Mouse (Mus musculus): ENCODE measurements around the gene Kcnj16.

Kcnj16 gene

DNA sequence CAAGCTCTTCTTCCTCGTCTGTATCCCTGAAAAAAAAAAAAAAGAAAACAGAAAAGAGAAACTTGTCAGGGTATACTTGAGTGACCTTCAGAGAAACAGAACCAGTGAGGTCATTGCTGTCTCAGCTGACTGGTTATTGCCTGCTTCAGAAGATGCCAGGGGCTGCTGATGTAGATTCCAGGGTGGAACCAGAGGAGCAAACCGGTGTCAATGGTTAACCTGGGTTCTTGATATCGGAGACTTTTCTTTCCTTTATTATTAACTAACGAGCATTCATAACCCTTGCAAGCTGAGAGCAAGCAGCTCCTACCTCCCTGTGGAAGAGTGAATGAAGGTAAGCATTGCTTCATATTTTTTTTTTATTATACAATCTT is at the start of gene Kcnj16:
Gene Kcnj16 (plus strand): TSS at position 272 of the 374 bp plus-strand sequence.
- no peak for DNase-seq (ENCODE audit: low spot score in 2 of 2)

- no peak for DNase-seq (ENCODE audit: low spot score in 2 of 2)
These were observed 48.9 kb upstream of the Kcnj16 start for GRCm38 (mm10) chr11:110918808-110919465.

GRCm38 (mm10) chr11:110935699-110936098 is 32.1 kb upstream of the Kcnj16 start:
- DNase-seq (ENCODE audit: low spot score in 2 of 2) = peak; percentile 2 to 18

- no peak for DNase-seq (ENCODE audit: low spot score in 2 of 2)
These were observed 25.6 kb upstream of the Kcnj16 start for GRCm38 (mm10) chr11:110942280-110942679.

DNA sequence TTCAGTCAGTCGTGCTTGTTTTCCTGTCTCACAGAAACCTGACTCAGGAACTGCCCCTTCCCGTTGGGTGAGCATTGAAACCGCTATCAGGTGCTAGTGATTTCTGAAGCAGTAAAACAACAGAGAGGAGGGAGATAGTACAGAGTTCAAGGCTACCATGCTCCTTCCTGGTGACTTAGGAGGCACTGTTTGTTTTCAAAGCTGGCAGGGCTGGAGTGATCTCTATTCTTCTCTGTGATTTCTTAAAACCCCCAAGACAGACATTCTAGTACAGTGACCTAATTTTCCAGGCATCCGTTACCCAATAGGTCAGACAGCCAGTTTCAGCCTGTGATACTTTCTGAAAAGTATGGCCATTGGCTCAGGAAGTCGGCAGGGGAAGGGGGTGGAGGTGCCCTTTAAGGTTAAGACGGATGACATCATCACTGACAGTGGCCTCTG is 25.1 kb upstream of the Kcnj16 start:
- no peak for DNase-seq (ENCODE audit: low spot score in 2 of 2)

- no peak for DNase-seq (ENCODE audit: low spot score in 2 of 2)
These were observed 11.2 kb upstream of the Kcnj16 start for GRCm38 (mm10) chr11:110956665-110957064.

- DNase-seq (ENCODE audit: low spot score in 2 of 2) = no peak
These were observed 6.2 kb upstream of the Kcnj16 start for GRCm38 (mm10) chr11:110961592-110962021.

- DNase-seq (ENCODE audit: low spot score in 2 of 2) = no peak
These were observed 643 bp upstream of the Kcnj16 start for GRCm38 (mm10) chr11:110967019-110967761.

DNA sequence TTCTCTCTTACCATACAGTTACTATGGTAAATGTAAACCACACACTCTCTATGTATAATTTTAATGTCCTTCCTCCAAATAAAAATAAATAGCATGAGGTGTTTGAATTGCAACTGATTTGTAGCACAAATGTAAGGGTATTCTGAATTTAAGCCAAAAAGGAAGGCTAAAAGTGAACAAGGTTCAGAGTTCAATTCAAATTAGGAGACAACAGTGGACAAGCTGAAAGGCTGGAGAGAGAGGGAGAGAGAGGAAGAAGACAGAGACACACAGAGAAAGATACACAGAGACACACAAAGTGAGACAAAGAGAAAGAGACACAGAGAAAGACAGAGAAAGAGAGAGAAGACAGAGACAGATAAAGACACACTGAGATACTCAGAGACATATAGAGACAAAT is 1.1 kb downstream of the Kcnj16 start:
- no peak for DNase-seq (ENCODE audit: low spot score in 2 of 2)

GRCm38 (mm10) chr11:110985508-110985907 is 17.7 kb downstream of the Kcnj16 start:
- no peak for DNase-seq (ENCODE audit: low spot score in 2 of 2)

DNA sequence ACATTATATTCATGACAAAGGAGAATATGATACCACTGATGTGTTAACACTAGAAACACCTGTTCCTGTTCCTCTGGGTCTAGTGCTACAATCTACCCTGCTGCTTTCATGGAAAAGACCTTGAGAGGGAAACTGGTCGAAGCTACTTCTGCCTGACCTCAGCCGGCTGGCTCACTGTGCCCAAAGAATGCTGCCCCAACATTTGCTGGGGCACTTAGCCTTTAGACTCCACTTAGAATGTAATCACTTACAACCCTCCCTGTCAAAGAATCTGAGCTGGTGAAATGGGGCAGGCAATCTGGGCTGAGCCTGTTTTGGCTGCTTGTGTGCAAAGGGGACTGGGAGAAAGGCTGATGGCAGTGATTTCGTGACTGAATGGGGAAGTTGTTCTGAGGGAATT is 18.1 kb downstream of the Kcnj16 start:
- no peak for DNase-seq (ENCODE audit: low spot score in 2 of 2)

GRCm38 (mm10) chr11:110993616-110994015 is 25.8 kb downstream of the Kcnj16 start:
- no peak for DNase-seq (ENCODE audit: low spot score in 2 of 2)

DNA sequence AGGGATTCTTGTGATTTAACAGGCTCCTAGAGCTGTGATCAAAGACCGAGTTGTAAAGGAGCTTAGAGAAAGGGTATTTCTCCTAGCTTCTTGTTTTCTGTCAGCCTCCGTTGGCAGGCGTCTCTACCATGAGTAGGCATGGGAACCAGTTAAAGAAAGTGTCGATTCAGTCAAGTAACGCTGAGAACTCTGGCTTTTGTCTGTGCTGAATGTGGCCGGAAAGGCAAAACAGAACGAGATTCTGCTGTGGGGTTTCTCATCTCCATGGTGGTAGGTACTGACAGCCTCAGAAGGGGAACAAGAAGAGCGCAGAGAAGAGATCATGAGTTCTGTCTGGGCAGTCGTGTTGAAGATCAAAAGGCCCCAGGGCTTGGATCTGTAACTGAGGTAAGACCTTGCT is 29.4 kb downstream of the Kcnj16 start:
- peak; percentile 17 to 19 for DNase-seq (ENCODE audit: low spot score in 2 of 2)

DNA sequence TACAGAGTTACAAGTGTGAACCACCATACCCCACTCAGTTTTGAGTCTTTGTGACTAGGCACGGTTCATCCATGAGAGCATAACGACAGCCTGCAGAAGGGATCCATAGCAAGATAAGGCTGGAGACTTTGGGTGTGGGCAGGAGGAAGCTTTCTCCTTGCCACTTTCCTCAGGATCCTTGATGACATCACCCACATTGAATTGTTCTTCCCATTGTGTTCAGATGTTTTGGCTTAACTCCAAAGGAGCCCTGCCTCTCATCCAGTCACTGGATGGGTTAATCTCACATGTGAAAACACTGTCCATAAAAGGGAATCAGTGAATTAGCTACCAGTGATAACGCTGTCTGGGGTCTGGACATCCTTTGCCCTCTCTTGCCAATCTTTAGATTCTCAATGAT is 37.3 kb downstream of the Kcnj16 start:
- no peak for DNase-seq (ENCODE audit: low spot score in 2 of 2)

DNA sequence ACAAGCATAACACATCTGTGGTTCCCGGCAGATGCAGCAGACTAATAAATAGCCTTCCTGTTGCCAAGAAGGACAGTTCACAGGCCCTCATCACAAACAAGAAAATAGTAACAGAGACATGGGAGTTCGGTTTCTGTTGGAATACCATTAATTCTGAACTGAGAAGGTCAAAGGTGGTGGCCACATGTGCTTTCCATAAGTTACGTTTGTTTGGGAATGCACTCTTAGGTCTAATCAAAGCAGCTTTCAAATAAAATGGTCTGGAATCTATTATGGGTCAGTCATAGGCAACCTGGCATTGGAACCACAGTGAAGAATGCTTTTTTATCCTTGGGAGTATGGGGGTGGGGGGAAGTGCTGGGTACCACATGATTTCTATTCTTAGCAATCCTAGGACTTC is 41.6 kb downstream of the Kcnj16 start:
- no peak for DNase-seq (ENCODE audit: low spot score in 2 of 2)

- DNase-seq (ENCODE audit: low spot score in 2 of 2) = no peak
These were observed 48.4 kb downstream of the Kcnj16 start for GRCm38 (mm10) chr11:111016206-111016605.

GRCm38 (mm10) chr11:111020211-111020610 is 52.4 kb downstream of the Kcnj16 start:
- DNase-seq (ENCODE audit: low spot score in 2 of 2) = no peak

DNA sequence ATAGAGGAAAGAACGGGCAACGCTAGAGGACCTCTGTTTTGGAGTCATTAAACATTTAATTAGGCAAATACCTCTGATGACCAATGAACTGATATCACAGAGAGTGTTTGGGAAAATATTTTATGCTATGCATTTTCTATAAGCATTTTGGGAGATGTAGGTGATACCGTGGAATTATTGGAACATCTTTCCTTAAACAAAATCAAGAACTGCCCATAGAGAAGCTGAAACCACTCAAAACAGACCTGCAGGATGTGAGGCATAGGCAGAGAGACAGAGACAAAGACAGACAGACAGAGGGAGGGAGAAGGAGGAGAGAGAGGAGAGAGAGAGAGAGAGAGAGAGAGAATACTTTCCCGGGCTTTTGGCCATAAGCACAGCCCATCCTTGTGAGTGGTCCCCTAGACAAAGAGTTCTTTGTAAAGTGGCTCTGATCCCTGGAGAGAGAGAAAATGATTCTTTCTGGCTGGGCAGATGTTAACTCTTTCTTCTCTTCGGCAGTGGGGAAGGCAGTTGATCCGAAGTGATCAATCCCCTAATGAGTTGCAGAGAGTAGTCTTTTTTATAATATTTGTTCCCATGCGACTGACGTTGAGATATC is 54.9 kb downstream of the Kcnj16 start:
- no peak for DNase-seq (ENCODE audit: low spot score in 2 of 2)

- no peak for DNase-seq (ENCODE audit: low spot score in 2 of 2)
These were observed 74.3 kb downstream of the Kcnj16 start for GRCm38 (mm10) chr11:111042175-111042574.

- DNase-seq (ENCODE audit: low spot score in 2 of 2) = no peak
These were observed 75.5 kb downstream of the Kcnj16 start for GRCm38 (mm10) chr11:111043298-111043697.

DNA sequence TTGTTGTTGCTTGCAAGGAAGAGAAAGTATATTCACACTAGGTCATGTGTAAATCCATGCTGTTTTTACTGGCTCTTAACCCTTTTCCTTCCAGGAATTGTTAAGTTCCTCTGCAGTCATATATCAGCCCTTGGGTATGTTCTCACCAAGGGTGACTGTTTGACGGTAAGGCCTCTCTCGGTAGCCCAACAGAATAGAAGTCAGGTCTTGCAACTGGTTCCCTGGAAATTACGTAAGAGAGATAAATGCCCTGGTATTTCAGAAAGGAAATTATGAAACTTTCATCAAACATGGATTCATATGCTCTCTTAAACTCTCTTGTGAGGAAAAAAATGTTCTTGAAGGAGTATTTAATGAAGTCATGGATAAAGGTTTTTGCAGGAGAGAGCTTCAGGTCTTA is 86.4 kb downstream of the Kcnj16 start:
- no peak for DNase-seq (ENCODE audit: low spot score in 2 of 2)

DNA sequence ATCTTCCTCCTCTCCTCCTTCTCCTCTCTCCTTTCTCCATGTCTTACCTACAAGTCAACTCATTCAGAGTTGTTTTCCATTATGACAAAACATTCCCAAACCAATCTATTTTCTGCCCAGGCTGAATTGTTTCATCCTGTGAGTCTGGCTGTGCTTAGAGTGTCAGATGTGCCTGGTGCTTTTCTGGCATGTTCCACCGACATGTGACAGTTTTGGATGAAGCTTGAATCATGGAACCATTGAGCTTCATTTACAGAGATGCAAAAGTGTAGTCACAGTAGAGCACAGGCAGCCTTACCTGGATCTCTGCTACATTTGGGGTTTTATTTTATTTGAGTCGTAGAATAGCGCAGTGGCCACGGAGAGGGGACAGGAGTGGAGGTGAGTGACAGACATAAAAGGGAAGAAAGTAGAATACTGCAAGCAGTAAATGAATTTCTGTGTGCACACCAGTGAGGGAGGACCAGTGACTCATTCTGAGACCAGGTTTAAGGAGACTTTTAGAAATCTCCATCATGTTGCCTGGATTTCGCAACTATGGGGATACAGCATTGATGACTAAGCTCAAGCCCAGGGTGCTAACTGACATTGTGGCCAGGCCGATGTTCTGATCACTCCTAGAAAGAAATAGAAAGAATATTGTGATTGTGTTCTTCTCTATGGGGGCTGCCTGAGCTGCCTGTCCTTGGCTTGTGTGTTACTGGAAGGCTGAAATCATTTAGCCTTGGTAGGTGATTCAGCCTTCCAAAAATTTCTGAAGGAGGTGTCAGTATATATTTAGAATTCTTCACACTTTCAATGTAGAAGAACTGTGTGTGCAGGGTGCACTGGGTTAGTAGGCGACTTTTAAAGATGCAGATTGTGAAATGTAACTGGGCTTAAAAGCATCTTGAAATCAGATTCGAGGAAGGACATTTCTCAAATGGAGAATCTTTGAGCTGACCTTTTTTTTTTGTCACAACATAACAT is 87.3 kb downstream of the Kcnj16 start:
- peak in 1 of 2 experiments; percentile 40 for DNase-seq (ENCODE audit: low spot score in 2 of 2)

Measured in frontal cortex, postnatal 36 days (tissue).